Mouse (Mus musculus) liver, adult 2 months (tissue): ENCODE results near the gene Gpr4.

ENCODE experiments used
- CTCF ChIP-seq: fragments of 200-500 bp; IDR thresholded peaks from 2 replicates; pipeline ENCODE4 v1.5.1; 2011; ENCODE audit warnings: low read depth, low read length, control low read depth
- POLR2A ChIP-seq: fragments of 200-500 bp; IDR thresholded peaks from 2 replicates; pipeline ENCODE4 v1.6.1; 2011; ENCODE audit warnings: low read length, control low read depth; ENCODE audit not compliant: insufficient read depth; ENCODE audit errors: extremely low read depth

- no peak for TF ChIP-seq CTCF
- TF ChIP-seq POLR2A, result no peak
Observed at GRCm38 (mm10) chr7:19166990-19167389, 45.3 kb upstream of the Gpr4 start.
